Mouse (Mus musculus) CH12.LX (cell line): ENCODE measurements around the gene Cxxc4. TPM values are rescaled to one million over a fixed set of nuclear protein-coding genes. Genes with fewer than 3 reads are reported as not detected.

Experiments used
- DNase-seq: peaks from one replicate; pipeline ENCODE4 v3.0.0-alpha.2; 2013; ENCODE audit errors: extremely low read depth
- H3K27ac ChIP-seq: 2 replicates; pipeline ENCODE4 v1.5.1; 2012; ENCODE audit warnings: low read depth, mild to moderate bottlenecking, control low read depth, moderate library complexity; ENCODE audit not compliant: insufficient read depth
- H3K27me3 ChIP-seq: replicated peaks from 2 replicates; pipeline ENCODE3; 2012; ENCODE audit warnings: inconsistent platforms
- H3K36me3 ChIP-seq, 2 experiments: replicated peaks in 1 of 2; 2 replicates each; pipeline versions ENCODE3 to v1.6.1; 2012; ENCODE audit warnings: inconsistent platforms in 1 of 2, low read length in 1 of 2, mild to moderate bottlenecking in 1 of 2, mixed read lengths in 1 of 2, moderate library complexity in 1 of 2; ENCODE audit not compliant: control insufficient read depth in 1 of 2, insufficient read depth in 1 of 2
- H3K4me1 ChIP-seq, 2 experiments: 2 replicates each; pipeline ENCODE4 v1.6.1; 2012; ENCODE audit warnings: inconsistent platforms in 1 of 2, moderate library complexity in 1 of 2; ENCODE audit not compliant: insufficient read depth in 2 of 2, control insufficient read depth in 1 of 2
- H3K4me2 ChIP-seq: 2 replicates; pipeline ENCODE4 v1.6.1; 2012; ENCODE audit warnings: low read depth, mild to moderate bottlenecking, control low read depth; ENCODE audit not compliant: poor library complexity, insufficient read depth, severe bottlenecking
- H3K4me3 ChIP-seq, 3 experiments: fragments of 150-350 bp in 1 of 3; sonication (generic) in 1 of 3; replicated peaks in 1 of 3; 2 replicates each; pipeline versions ENCODE3 to v1.5.1; 2011 to 2012; ENCODE audit warnings: low read depth in 2 of 3, low read length in 2 of 3, mild to moderate bottlenecking in 2 of 3, moderate library complexity in 2 of 3, control low read depth in 1 of 3, improper control_type of control experiment in 1 of 3, inconsistent platforms in 1 of 3, mixed read lengths in 1 of 3; ENCODE audit not compliant: poor library complexity in 1 of 3
- H3K79me2 ChIP-seq: replicated peaks from 2 replicates; pipeline ENCODE4 v1.6.1; 2012; ENCODE audit warnings: mild to moderate bottlenecking, moderate library complexity; ENCODE audit not compliant: control insufficient read depth, poor library complexity, insufficient read depth, severe bottlenecking; ENCODE audit errors: extremely low read depth
- H3K9ac ChIP-seq: 2 replicates; pipeline ENCODE4 v1.6.1; 2012; ENCODE audit warnings: low read depth, mild to moderate bottlenecking, control low read depth, moderate library complexity; ENCODE audit not compliant: insufficient read depth
- H3K9me3 ChIP-seq: replicated peaks from 2 replicates; pipeline ENCODE3; 2012; ENCODE audit warnings: low read length, inconsistent platforms, mixed read lengths
- CHD1 ChIP-seq: IDR thresholded peaks from 2 replicates; pipeline ENCODE4 v1.6.1; 2012; ENCODE audit warnings: low read depth, low read length, improper control_type of control experiment, inconsistent platforms
- CHD2 ChIP-seq: IDR thresholded peaks from 2 replicates; pipeline ENCODE4 v1.6.1; 2011; ENCODE audit warnings: low read length, improper control_type of control experiment
- E2F4 ChIP-seq: IDR thresholded peaks from 2 replicates; pipeline ENCODE4 v1.6.1; 2011; ENCODE audit warnings: low read depth, low read length, improper control_type of control experiment; ENCODE audit not compliant: insufficient replicate concordance
- ELF1 ChIP-seq: IDR thresholded peaks from 2 replicates; pipeline ENCODE4 v1.6.1; 2014; ENCODE audit warnings: low read depth, mild to moderate bottlenecking, inconsistent platforms, low read length, improper control_type of control experiment
- GABPA ChIP-seq: IDR thresholded peaks from 2 replicates; pipeline ENCODE4 v1.6.1; 2012; ENCODE audit warnings: low read depth, low read length, improper control_type of control experiment, inconsistent platforms; ENCODE audit not compliant: insufficient replicate concordance
- HCFC1 ChIP-seq: IDR thresholded peaks from 2 replicates; pipeline ENCODE4 v1.6.1; 2012; ENCODE audit warnings: low read depth, mild to moderate bottlenecking, inconsistent platforms, low read length, improper control_type of control experiment
- JUN ChIP-seq: IDR thresholded peaks from 2 replicates; pipeline ENCODE4 v1.6.1; 2011; ENCODE audit warnings: low read depth, mild to moderate bottlenecking, low read length, improper control_type of control experiment, moderate library complexity; ENCODE audit not compliant: insufficient read depth
- JUND ChIP-seq: conservative IDR thresholded peaks from 2 replicates; pipeline ENCODE4 v1.6.1; 2011; ENCODE audit warnings: low read depth, low read length, improper control_type of control experiment
- MAFK ChIP-seq: IDR thresholded peaks from 2 replicates; pipeline ENCODE4 v1.6.1; 2011; ENCODE audit warnings: low read length, improper control_type of control experiment; ENCODE audit not compliant: insufficient replicate concordance
- MAX ChIP-seq: IDR thresholded peaks from 2 replicates; pipeline ENCODE4 v1.6.1; 2011; ENCODE audit warnings: low read length, improper control_type of control experiment
- MXI1 ChIP-seq: IDR thresholded peaks from 2 replicates; pipeline ENCODE4 v1.6.1; 2011; ENCODE audit warnings: mild to moderate bottlenecking, low read depth, low read length, improper control_type of control experiment
- MYC ChIP-seq: IDR thresholded peaks from 2 replicates; pipeline ENCODE4 v1.6.1; 2011; ENCODE audit warnings: low read depth, mild to moderate bottlenecking, improper control_type of control experiment, low read length
- PAX5 ChIP-seq: IDR thresholded peaks from 2 replicates; pipeline ENCODE4 v1.6.1; 2012; ENCODE audit warnings: low read length, inconsistent platforms, mixed read lengths
- RCOR1 ChIP-seq: conservative IDR thresholded peaks from 2 replicates; pipeline ENCODE4 v1.6.1; 2012; ENCODE audit warnings: low read depth, mild to moderate bottlenecking, inconsistent platforms, low read length, improper control_type of control experiment
- SIN3A ChIP-seq: IDR thresholded peaks from 2 replicates; pipeline ENCODE4 v1.6.1; 2012; ENCODE audit warnings: low read length, improper control_type of control experiment, inconsistent platforms
- SMC3 ChIP-seq: IDR thresholded peaks from 2 replicates; pipeline ENCODE4 v1.6.1; 2011; ENCODE audit warnings: low read depth, low read length, improper control_type of control experiment
- UBTF ChIP-seq: IDR thresholded peaks from 2 replicates; pipeline ENCODE4 v1.6.1; 2012; ENCODE audit warnings: low read depth, mild to moderate bottlenecking, inconsistent platforms, low read length, improper control_type of control experiment, moderate library complexity
- USF2 ChIP-seq: conservative IDR thresholded peaks from 2 replicates; pipeline ENCODE4 v1.6.1; 2011; ENCODE audit warnings: low read depth, low read length, improper control_type of control experiment
- ZC3H11A ChIP-seq: IDR thresholded peaks from 2 replicates; pipeline ENCODE4 v1.6.1; 2012; ENCODE audit warnings: low read depth, mild to moderate bottlenecking, inconsistent platforms, low read length, improper control_type of control experiment
- ZKSCAN1 ChIP-seq: IDR thresholded peaks from 2 replicates; pipeline ENCODE4 v1.6.1; 2012; ENCODE audit warnings: low read depth, inconsistent platforms, low read length, improper control_type of control experiment, borderline replicate concordance
- ZMIZ1 ChIP-seq: IDR thresholded peaks from 2 replicates; pipeline ENCODE4 v1.6.1; 2012; ENCODE audit warnings: low read depth, mild to moderate bottlenecking, inconsistent platforms, low read length, improper control_type of control experiment
- dilution Hi-C: fragments of 300-500 bp; cut with MboI; formaldehyde crosslinking; loops from 2 replicates; pipeline ENCODE4 v1.14.3; 2020; ENCODE audit warnings: low sequenced_read_pairs; ENCODE audit not compliant: extremely low pct_unique_long_range_greater_than_20kb, extremely low pct_ligation_motif_present
- in situ Hi-C: fragments of 300-500 bp; cut with MboI; formaldehyde crosslinking; loops from 3 replicates; pipeline ENCODE4 v1.14.3; 2019; ENCODE audit warnings: low sequenced_read_pairs, low pct_ligation_motif_present, low pct_unique_long_range_greater_than_20kb, mixed read lengths
- polyA plus RNA-seq: library from polyadenylated mRNA; unstranded; fragments of >175 nt; gene quantifications from 2 replicates; pipeline ENCODE4 v1.2.1, GENCODE M21; 2012; ENCODE audit warnings: low read depth; ENCODE audit not compliant: insufficient read length
- total RNA-seq, 2 experiments: library from RNA; depleted of rRNA; stranded (reverse); fragments of 300-350 nt in 1 of 2; fragments of >200 nt in 1 of 2; gene quantifications; 2 replicates each; pipeline ENCODE4 v1.2.3; 2012 to 2014

The Cxxc4 gene
- total and polyA plus RNA-seq, 3 experiments, result 0.12 to 0.19 TPM; not detected in 1

DNA sequence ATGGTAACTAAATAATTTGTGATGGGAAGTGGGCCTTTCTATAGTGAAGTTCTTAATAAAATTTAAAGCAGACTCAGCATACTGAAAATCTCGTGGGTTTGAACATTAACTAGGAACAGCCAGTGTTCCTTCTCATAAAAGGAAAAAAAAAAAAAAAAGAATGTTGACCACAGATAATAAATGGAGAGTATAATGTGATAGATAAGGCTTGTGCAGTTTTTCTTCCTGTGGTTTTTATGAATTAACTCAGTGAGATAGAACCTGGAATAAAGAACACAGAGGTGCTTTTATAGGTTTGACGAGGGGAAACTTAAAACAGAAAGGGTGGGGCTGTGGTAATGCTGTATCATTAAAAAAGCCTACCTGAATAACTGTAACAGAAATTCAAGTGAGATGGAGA, 15.3 kb upstream of the Cxxc4 start:
- Histone ChIP-seq H3K4me2 (no peak overlapping the region), H3K4me1 (no peaks in the 10 kb centered on the region), H3K4me3 (no peak overlapping the region), H3K36me3 (no peaks in the 10 kb centered on the region), H3K27me3 (no peaks in the 10 kb centered on the region), H3K79me2 (no peaks in the 10 kb centered on the region), H3K9ac (no peak overlapping the region), H3K9me3 (no peaks in the 10 kb centered on the region), H3K27ac (no peak overlapping the region)
- DNase-seq, result no peak
- TF ChIP-seq MXI1 (no peak), ZC3H11A (no peak), MAFK (no peak), JUND (no peak), RCOR1 (no peak), SMC3 (no peak), PAX5 (no peak), ELF1 (no peak)
- dilution Hi-C loops (no loop called here), in situ Hi-C loops (no loop called here)

- Histone ChIP-seq H3K36me3 (no peaks in the 10 kb centered on the region), H3K4me3 (no peak overlapping the region), H3K27me3 (no peaks in the 10 kb centered on the region), H3K9me3 (no peaks in the 10 kb centered on the region), H3K4me1 (no peaks in the 10 kb centered on the region), H3K27ac (no peak overlapping the region), H3K9ac (no peak overlapping the region), H3K4me2 (0 out of 2 replicates have a peak overlapping the region, but pooled peaks have one; percentile 15), H3K79me2 (no peaks in the 10 kb centered on the region)
- no peak for DNase-seq
- no peak for TF ChIP-seq CHD1
- no peak for TF ChIP-seq JUND
- no peak for TF ChIP-seq USF2
- no peak for TF ChIP-seq CHD2
- TF ChIP-seq MAX, result no peak
- no peak for TF ChIP-seq ZMIZ1
- TF ChIP-seq MXI1, result no peak
- TF ChIP-seq SMC3, result no peak
- TF ChIP-seq JUN, result no peak
- TF ChIP-seq ELF1, result no peak
- TF ChIP-seq UBTF, result no peak
- no peak for TF ChIP-seq GABPA
- no peak for TF ChIP-seq SIN3A
- no peak for TF ChIP-seq E2F4
- TF ChIP-seq HCFC1, result no peak
- no peak for TF ChIP-seq ZKSCAN1
- no peak for TF ChIP-seq MYC
- dilution Hi-C loops, result no loop called here
- in situ Hi-C loops, result no loop called here
Observed at GRCm38 (mm10) chr3:134222593-134222992, 13.7 kb upstream of the Cxxc4 start.
